Mouse (Mus musculus) spleen, adult 2 months (tissue): ENCODE measurements around the gene Tll2. TPM values are rescaled to one million over a fixed set of nuclear protein-coding genes. Genes with fewer than 3 reads are reported as not detected.

Experiments
- DNase-seq, 2 experiments: peaks; one replicate each; pipeline versions ENCODE4 v3.0.0 to v3.0.0-alpha.2; 2012 to 2021; ENCODE audit warnings: low spot score in 2 of 2, low read depth in 1 of 2
- H3K27ac ChIP-seq: fragments of 200-500 bp; 2 replicates; pipeline ENCODE4 v1.5.1; 2012; ENCODE audit warnings: low read length, inconsistent platforms; ENCODE audit not compliant: insufficient read depth
- H3K27me3 ChIP-seq: fragments of 200-500 bp; 2 replicates; pipeline ENCODE4 v1.6.1; 2012; ENCODE audit warnings: mild to moderate bottlenecking, moderate library complexity, low read length, inconsistent platforms; ENCODE audit not compliant: control insufficient read depth, insufficient read depth
- H3K36me3 ChIP-seq: fragments of 200-500 bp; 2 replicates; pipeline ENCODE4 v1.6.1; 2012; ENCODE audit warnings: mild to moderate bottlenecking, low read length, inconsistent platforms; ENCODE audit not compliant: control insufficient read depth, insufficient read depth
- H3K4me1 ChIP-seq: fragments of 200-500 bp; 2 replicates; pipeline ENCODE4 v1.6.1; 2011; ENCODE audit warnings: inconsistent platforms; ENCODE audit not compliant: control insufficient read depth, insufficient read depth, insufficient read length
- H3K4me3 ChIP-seq: fragments of 200-500 bp; 2 replicates; pipeline ENCODE4 v1.5.1; 2011; ENCODE audit warnings: mild to moderate bottlenecking, inconsistent platforms; ENCODE audit not compliant: insufficient read depth, insufficient read length; ENCODE audit errors: extremely low read depth
- CTCF ChIP-seq: fragments of 200-500 bp; IDR thresholded peaks from 2 replicates; pipeline ENCODE4 v1.5.1; 2011; ENCODE audit warnings: mild to moderate bottlenecking, inconsistent platforms; ENCODE audit not compliant: insufficient read depth, insufficient read length, insufficient replicate concordance; ENCODE audit errors: extremely low read depth
- POLR2A ChIP-seq: fragments of 200-500 bp; IDR thresholded peaks from 2 replicates; pipeline ENCODE4 v1.6.1; 2011; ENCODE audit warnings: low read depth, low read length, inconsistent platforms
- WGBS: fragments of 180-500 bp; shearing (Covaris S2); methylation state at CpG from one replicate; pipeline ENCODE4 v1.1.7; 2018; 5-methylcytosine and 5-hydroxymethylcytosine counted together
- polyA plus RNA-seq: library from polyadenylated mRNA; depleted of rRNA; stranded (reverse); fragments of >200 nt; gene quantifications from 2 replicates; pipeline ENCODE4 v1.2.3, GENCODE M21; 2012

Tll2 gene
- polyA plus RNA-seq, 1 experiment = 0.02 TPM

GRCm38 (mm10) chr19:41123009-41123408 lies 83.6 kb downstream of the Tll2 start:
- Histone ChIP-seq H3K4me1 (no peaks in the 10 kb centered on the region), H3K4me3 (no peak overlapping the region), H3K27me3 (no peaks in the 10 kb centered on the region), H3K27ac (no peak overlapping the region), H3K36me3 (no peaks in the 10 kb centered on the region)
- 46% methylated on average over 3 of the region's 3 CpGs for WGBS
- TF ChIP-seq CTCF = no peak
- TF ChIP-seq POLR2A = no peak
- DNase-seq = no peak

- Histone ChIP-seq H3K36me3 (no peaks in the 10 kb centered on the region), H3K4me1 (no peaks in the 10 kb centered on the region), H3K4me3 (no peak overlapping the region), H3K27ac (no peak overlapping the region), H3K27me3 (no peaks in the 10 kb centered on the region)
- DNase-seq = no peak
- WGBS = 87% methylated on average over 13 of the region's 13 CpGs
- TF ChIP-seq POLR2A (no peak), CTCF (no peak)
Observed at GRCm38 (mm10) chr19:41119924-41120323, 86.7 kb downstream of the Tll2 start.

- Histone ChIP-seq H3K27ac (no peak overlapping the region), H3K27me3 (no peaks in the 10 kb centered on the region), H3K4me3 (no peak overlapping the region), H3K36me3 (no peaks in the 10 kb centered on the region), H3K4me1 (no peaks in the 10 kb centered on the region)
- TF ChIP-seq POLR2A (no peak), CTCF (no peak)
- WGBS = 71% methylated on average over 6 of the region's 6 CpGs
- DNase-seq = no peak
Observed at GRCm38 (mm10) chr19:41118346-41118745, 88.3 kb downstream of the Tll2 start.

GRCm38 (mm10) chr19:41117334-41117733 lies 89.3 kb downstream of the Tll2 start:
- no peak overlapping the region for H3K27ac ChIP-seq

GRCm38 (mm10) chr19:41114611-41115010 lies 92.0 kb downstream of the Tll2 start:
- DNase-seq = no peak
- no peak overlapping the region for H3K4me3 ChIP-seq
- 35% methylated on average over 5 of the region's 5 CpGs for WGBS
- TF ChIP-seq POLR2A (no peak), CTCF (no peak)
- no peaks in the 10 kb centered on the region for H3K36me3 ChIP-seq
- H3K4me1 ChIP-seq = no peaks in the 10 kb centered on the region
- H3K27me3 ChIP-seq = no peaks in the 10 kb centered on the region
- H3K27ac ChIP-seq = no peak overlapping the region

More at GRCm38 (mm10) chr19:41117334-41117733, 89.3 kb downstream of the Tll2 start:
- no peaks in the 10 kb centered on the region for H3K27me3 ChIP-seq
- H3K4me3 ChIP-seq = no peak overlapping the region
- TF ChIP-seq CTCF (no peak), POLR2A (no peak)
- H3K36me3 ChIP-seq = no peaks in the 10 kb centered on the region
- no peaks in the 10 kb centered on the region for H3K4me1 ChIP-seq
- no peak for DNase-seq
- 82% methylated on average over 4 of the region's 4 CpGs for WGBS

GRCm38 (mm10) chr19:41113911-41114531 lies 92.6 kb downstream of the Tll2 start:
- Histone ChIP-seq H3K36me3 (no peaks in the 10 kb centered on the region), H3K4me3 (no peak overlapping the region), H3K27me3 (no peaks in the 10 kb centered on the region), H3K4me1 (no peaks in the 10 kb centered on the region), H3K27ac (no peak overlapping the region)
- 81% methylated on average over 17 of the region's 17 CpGs for WGBS
- TF ChIP-seq POLR2A = no peak
- TF ChIP-seq CTCF = no peak
- DNase-seq = no peak

- Histone ChIP-seq H3K4me3 (no peak overlapping the region), H3K27ac (no peak overlapping the region), H3K36me3 (no peaks in the 10 kb centered on the region), H3K27me3 (no peaks in the 10 kb centered on the region), H3K4me1 (no peaks in the 10 kb centered on the region)
- 28% methylated on average over 6 of the region's 6 CpGs for WGBS
- TF ChIP-seq CTCF (no peak), POLR2A (no peak)
- DNase-seq = no peak
Observed at GRCm38 (mm10) chr19:41112609-41113008, 94.0 kb downstream of the Tll2 start.
